Mouse (Mus musculus) effector memory CD4-positive, alpha-beta T cell, adult 7 months (primary cell): ENCODE data around the gene Rev3l. TPM values are rescaled to one million over a fixed set of nuclear protein-coding genes. Genes with fewer than 3 reads are reported as not detected.

Experiments
- polyA plus RNA-seq: library from polyadenylated mRNA; unstranded; fragments of 100-300 nt; shearing (Covaris generic); gene quantifications from one replicate; pipeline ENCODE4 v1.2.1, GENCODE M21; 2017

Rev3l gene
- 13.6 TPM for polyA plus RNA-seq

DNA sequence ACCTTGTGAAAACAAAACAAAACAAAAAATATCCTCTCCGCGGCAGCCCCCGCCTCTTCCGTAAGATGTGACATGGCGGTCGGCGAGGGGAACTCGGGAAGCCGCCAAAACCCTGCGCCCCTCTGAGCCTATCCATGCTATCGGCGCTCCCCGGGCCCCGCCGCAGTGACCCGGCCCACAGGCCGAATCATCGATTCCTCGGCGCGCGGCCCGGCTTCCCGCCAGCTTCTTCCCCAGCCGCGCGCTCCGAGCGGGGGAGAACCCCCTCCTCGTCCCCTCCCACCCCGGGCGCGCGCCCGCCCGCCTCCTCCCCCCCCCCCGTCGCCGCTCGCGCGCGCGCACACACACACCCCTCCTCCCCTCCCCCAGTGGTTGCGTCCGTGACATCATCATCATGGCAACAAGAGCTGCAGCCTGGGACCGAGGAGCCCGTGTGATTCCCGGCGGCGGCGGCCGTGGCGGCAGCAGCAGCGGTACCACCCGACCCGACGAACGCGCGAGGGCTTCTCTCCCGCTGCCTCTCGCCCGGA lies at the start of gene Rev3l:
Gene Rev3l, plus strand, starts transcription at position 383 of the 530 bp plus-strand sequence.

DNA sequence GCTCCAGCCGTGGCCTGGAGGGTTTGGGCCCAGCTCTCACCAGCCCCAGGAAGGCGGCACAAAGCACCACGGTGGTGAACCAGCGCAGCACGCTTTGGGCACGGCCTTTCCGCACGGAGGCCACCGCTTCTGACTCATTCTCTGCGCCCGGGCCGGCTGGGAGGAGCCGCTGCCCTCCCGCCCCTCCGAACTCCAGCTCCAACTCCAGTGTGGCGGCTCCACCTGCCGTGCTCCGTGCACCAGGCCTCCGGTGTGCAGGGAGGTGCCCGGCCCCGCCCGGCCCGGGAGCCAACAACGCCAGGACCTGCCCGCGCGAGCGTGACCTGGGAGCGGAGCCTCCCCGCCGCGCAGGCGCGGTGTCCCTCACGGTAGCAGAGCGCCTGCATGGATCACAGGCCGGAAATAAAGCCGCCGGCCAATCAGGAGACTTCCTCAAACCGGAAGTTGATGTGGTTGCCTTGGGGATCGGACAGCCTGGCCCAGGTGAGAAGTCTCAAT lies 167.0 kb downstream of the Rev3l start, which contains the start of gene Mfsd4b4:
Gene Mfsd4b4, minus strand, starts transcription at position 365 of the 498 bp plus-strand sequence.

Other genes starting within 250 kb of the Rev3l start
- gene Traf3ip2, start 119.2 kb upstream of the Rev3l start, polyA plus RNA-seq: 93.5 TPM
- gene Mfsd4b4, start 167.1 kb downstream of the Rev3l start, polyA plus RNA-seq: 3.2 TPM
- gene Mfsd4b2, start 194.8 kb downstream of the Rev3l start, polyA plus RNA-seq: not detected
- not detected for gene Mfsd4b3, start 228.0 kb downstream of the Rev3l start, polyA plus RNA-seq